ENCODE assay signal across 15 mouse cellular contexts in the genomic region with DNA sequence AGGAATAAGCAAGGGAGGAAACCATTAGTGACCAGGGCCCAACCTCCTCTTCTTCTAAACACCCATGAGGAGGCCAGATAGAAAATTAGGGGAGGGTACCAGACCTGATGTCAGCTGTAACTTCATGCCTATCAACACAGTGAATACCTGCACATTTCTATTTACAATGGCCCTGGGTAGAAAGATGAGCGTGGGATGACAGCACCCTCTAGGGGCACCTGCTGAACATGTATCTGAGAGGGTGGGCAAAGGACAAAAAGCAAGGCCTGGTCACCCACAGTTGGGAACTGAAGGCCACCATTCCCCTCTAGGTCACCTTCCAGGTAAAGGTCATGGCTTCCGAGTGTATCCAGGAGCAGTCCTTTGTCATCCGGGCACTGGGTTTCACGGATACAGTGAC. TPM values are rescaled to one million over a fixed set of nuclear protein-coding genes. Genes with fewer than 3 reads are reported as not detected.
DNase-seq lines count a peak whose midpoint lies in the region; ATAC-seq and TF ChIP-seq lines count a peak whose summit lies in the region.
"Had no signal": no experiment of that assay in that cellular context is flagged by ENCODE, and none has a peak within 500 bp of the region (broad histone marks: within the 10 kb centered on the region; RNA-seq: fewer than 3 reads in every experiment).

No protein-coding gene starts in this region.

- H3K4me3 ChIP-seq in intestine, postnatal 0 days (ENCODE audit: low read depth, low read length) = no peak overlapping the region
- H3K4me3 ChIP-seq in intestine, embryonic 15.5 days (replicated peaks) = no peak overlapping the region
- H3K4me3 ChIP-seq in midbrain, postnatal 0 days (ENCODE audit: low read depth, low read length) = no peak overlapping the region
- no peak overlapping the region for H3K4me3 ChIP-seq in midbrain, embryonic 16.5 days (ENCODE audit: low read depth, low read length)
- no peak overlapping the region for H3K4me3 ChIP-seq in bone marrow, adult 2 months (replicated peaks; ENCODE audit: control insufficient read depth, low read depth, low read length)
- H3K4me3 ChIP-seq: limb, embryonic 13.5 days had no signal

- WGBS in intestine, postnatal 0 days = 88% methylated on average over 4 of the region's 4 CpGs
- WGBS in intestine, embryonic 15.5 days = 84% methylated on average over 4 of the region's 4 CpGs
- 90% methylated on average over 4 of the region's 4 CpGs for WGBS in midbrain, postnatal 0 days
- WGBS in midbrain, embryonic 16.5 days = 92% methylated on average over 4 of the region's 4 CpGs
- 86% methylated on average over 4 of the region's 4 CpGs for WGBS in bone marrow, adult 2 months

- no peak for ATAC-seq in intestine, postnatal 0 days
- ATAC-seq in intestine, embryonic 15.5 days = no peak
- no peak for ATAC-seq in midbrain, postnatal 0 days (ENCODE audit: low FRiP score)
- ATAC-seq in midbrain, embryonic 16.5 days = no peak
- ATAC-seq: inflammation-experienced regulatory T-cells, adult 6 months had no signal

- H3K9ac ChIP-seq in intestine, postnatal 0 days (ENCODE audit: low read depth, low read length) = no peak overlapping the region
- no peak overlapping the region for H3K9ac ChIP-seq in intestine, embryonic 15.5 days
- H3K9ac ChIP-seq in midbrain, postnatal 0 days (replicated peaks; ENCODE audit: low read length, poor library complexity, severe bottlenecking) = no peak overlapping the region
- no peak overlapping the region for H3K9ac ChIP-seq in midbrain, embryonic 16.5 days (ENCODE audit: low read depth, low read length)
- H3K9ac ChIP-seq: limb, embryonic 13.5 days had no signal

- no peaks in the 10 kb centered on the region for H3K4me1 ChIP-seq in intestine, postnatal 0 days (replicated peaks; ENCODE audit: control insufficient read depth, insufficient read depth, low read length)
- H3K4me1 ChIP-seq in intestine, embryonic 15.5 days (replicated peaks) = no peaks in the 10 kb centered on the region
- no peaks in the 10 kb centered on the region for H3K4me1 ChIP-seq in midbrain, postnatal 0 days (ENCODE audit: insufficient read depth, low read length)
- H3K4me1 ChIP-seq in midbrain, embryonic 16.5 days (ENCODE audit: control insufficient read depth, insufficient read depth, low read length) = no peaks in the 10 kb centered on the region
- H3K4me1 ChIP-seq in bone marrow, adult 2 months (ENCODE audit: control insufficient read depth, insufficient read depth, low read length) = peaks cover 4% of the 10 kb centered on the region; the same call in 1 of the 2 replicates
- H3K4me1 ChIP-seq: limb, embryonic 13.5 days had no signal

- H3K9me3 ChIP-seq in intestine, postnatal 0 days (ENCODE audit: control insufficient read depth) = no peaks in the 10 kb centered on the region
- H3K9me3 ChIP-seq in intestine, embryonic 15.5 days = no peaks in the 10 kb centered on the region
- no peaks in the 10 kb centered on the region for H3K9me3 ChIP-seq in midbrain, postnatal 0 days (ENCODE audit: low read length)
- no peaks in the 10 kb centered on the region for H3K9me3 ChIP-seq in midbrain, embryonic 16.5 days (replicated peaks; ENCODE audit: control insufficient read depth, low read length, poor library complexity, severe bottlenecking)
- H3K9me3 ChIP-seq: limb, embryonic 13.5 days had no signal

- intact Hi-C loops in left cerebral cortex, postnatal 14 days (cut with DNase I) = no loop called here

- no peak for TF ChIP-seq POLR2A in bone marrow, adult 2 months (IDR thresholded peaks at IDR 0.05; ENCODE audit: borderline replicate concordance, control insufficient read depth, low read depth, low read length)

- no peak overlapping the region for H3K4me2 ChIP-seq in intestine, postnatal 0 days (replicated peaks; ENCODE audit: low read depth)
- no peak overlapping the region for H3K4me2 ChIP-seq in intestine, embryonic 15.5 days (replicated peaks)
- no peak overlapping the region for H3K4me2 ChIP-seq in midbrain, postnatal 0 days (ENCODE audit: low read depth, low read length, poor library complexity, severe bottlenecking)
- no peak overlapping the region for H3K4me2 ChIP-seq in midbrain, embryonic 16.5 days (ENCODE audit: low read length)
- H3K4me2 ChIP-seq: limb, embryonic 13.5 days had no signal

- H3K36me3 ChIP-seq in intestine, postnatal 0 days (ENCODE audit: control insufficient read depth, insufficient read depth) = no peaks in the 10 kb centered on the region
- H3K36me3 ChIP-seq in intestine, embryonic 15.5 days = no peaks in the 10 kb centered on the region
- H3K36me3 ChIP-seq in midbrain, postnatal 0 days (ENCODE audit: insufficient read depth, low read length) = no peaks in the 10 kb centered on the region
- no peaks in the 10 kb centered on the region for H3K36me3 ChIP-seq in midbrain, embryonic 16.5 days (ENCODE audit: control insufficient read depth, insufficient read depth, low read length)
- H3K36me3 ChIP-seq: limb, embryonic 13.5 days had no signal

- peak; percentile 61 for TF ChIP-seq CTCF in intestine, postnatal 0 days (IDR thresholded peaks at IDR 0.05; ENCODE audit: low read depth)
- TF ChIP-seq CTCF in midbrain, postnatal 0 days (IDR thresholded peaks at IDR 0.05) = peak; percentile 42
- peak; percentile 45; the same call in 1 of the 2 replicates for TF ChIP-seq CTCF in bone marrow, adult 2 months (IDR thresholded peaks at IDR 0.05; ENCODE audit: control insufficient read depth, insufficient read depth, low read length)

- H3K27ac ChIP-seq in intestine, postnatal 0 days (ENCODE audit: low read depth, low read length) = no peak overlapping the region
- no peak overlapping the region for H3K27ac ChIP-seq in intestine, embryonic 15.5 days
- no peak overlapping the region for H3K27ac ChIP-seq in midbrain, postnatal 0 days (ENCODE audit: low read depth, low read length)
- H3K27ac ChIP-seq in midbrain, embryonic 16.5 days (ENCODE audit: low read length) = no peak overlapping the region
- H3K27ac ChIP-seq in bone marrow, adult 2 months (ENCODE audit: control insufficient read depth, insufficient read depth, low read depth, low read length, poor library complexity) = no peak overlapping the region
- H3K27ac ChIP-seq: limb, embryonic 13.5 days had no signal

- no peak for DNase-seq in midbrain, postnatal 0 days (ENCODE audit: low spot score)
- peak; percentile 47 for DNase-seq in thymus, postnatal 14 days
- DNase-seq in ovary, adult 18-20 months (ENCODE audit: low spot score) = no peak
- DNase-seq in left cerebral cortex, postnatal 14 days (ENCODE audit: low spot score in 2 of 2) = no peak
- DNase-seq: adrenal gland, postnatal 25 days; layer of hippocampus, adult 9-11 months; retina, postnatal 1 day had no signal

- H3K27me3 ChIP-seq in intestine, postnatal 0 days (replicated peaks; ENCODE audit: control insufficient read depth, insufficient read depth, low read length) = no peaks in the 10 kb centered on the region
- no peaks in the 10 kb centered on the region for H3K27me3 ChIP-seq in intestine, embryonic 15.5 days (replicated peaks)
- H3K27me3 ChIP-seq in midbrain, postnatal 0 days (ENCODE audit: insufficient read depth, low read length) = no peaks in the 10 kb centered on the region
- H3K27me3 ChIP-seq in midbrain, embryonic 16.5 days (ENCODE audit: control insufficient read depth, insufficient read depth, low read depth, low read length) = no peaks in the 10 kb centered on the region
- H3K27me3 ChIP-seq: limb, embryonic 13.5 days had no signal

RNA-seq across cellular contexts. Expression of a gene that starts 23.9 kb away (rescaled TPM):
- 200 and 201 TPM in 2 replicates for polyA plus RNA-seq in intestine, postnatal 0 days (2015; fragmentation: Nextera tagmentation; extraction: Ambion mirVana)
- polyA plus RNA-seq in intestine, embryonic 15.5 days (2015; fragmentation: Nextera tagmentation; extraction: Ambion mirVana) = 146 and 156 TPM in 2 replicates
- total RNA-seq in midbrain, postnatal 0 days (2014; rRNA removed) = 87.2 and 116 TPM in 2 replicates
- 74.7 and 79.0 TPM in 2 replicates for polyA plus RNA-seq in midbrain, postnatal 0 days (2015; fragmentation: Nextera tagmentation; extraction: Ambion mirVana)
- 63.6 and 70.8 TPM in 2 replicates for polyA plus RNA-seq in midbrain, embryonic 16.5 days (2015; fragmentation: Nextera tagmentation; extraction: Ambion mirVana)
- 38.1 and 67.0 TPM in 2 replicates for polyA plus RNA-seq in bone marrow, adult 2 months (2011; ENCODE audit: insufficient read depth, insufficient read length, low replicate concordance, missing spikeins)
- total RNA-seq in left cerebral cortex, postnatal 14 days (2021) = 10 to 100 TPM; 74.0 to 75.1 TPM

RNA-seq across cellular contexts. Expression of a gene that starts 27.6 kb away (rescaled TPM):
- 1.7 and 2.1 TPM in 2 replicates for polyA plus RNA-seq in intestine, postnatal 0 days (2015; fragmentation: Nextera tagmentation; extraction: Ambion mirVana)
- 3.2 and 3.7 TPM in 2 replicates for polyA plus RNA-seq in intestine, embryonic 15.5 days (2015; fragmentation: Nextera tagmentation; extraction: Ambion mirVana)
- 0.55 and 1.7 TPM in 2 replicates for total RNA-seq in midbrain, postnatal 0 days (2014; rRNA removed)
- polyA plus RNA-seq in midbrain, postnatal 0 days (2015; fragmentation: Nextera tagmentation; extraction: Ambion mirVana) = 0.69 and 1.2 TPM in 2 replicates
- 0.59 and 0.67 TPM in 2 replicates for polyA plus RNA-seq in midbrain, embryonic 16.5 days (2015; fragmentation: Nextera tagmentation; extraction: Ambion mirVana)
- 27.2 and 69.1 TPM in 2 replicates for polyA plus RNA-seq in bone marrow, adult 2 months (2011; ENCODE audit: insufficient read depth, insufficient read length, low replicate concordance, missing spikeins)
- 1 to 10 TPM; 3.1 to 3.2 TPM for total RNA-seq in left cerebral cortex, postnatal 14 days (2021)

RNA-seq across cellular contexts. Expression of a gene that starts 42.1 kb away (rescaled TPM):
- polyA plus RNA-seq in intestine, postnatal 0 days (2015; fragmentation: Nextera tagmentation; extraction: Ambion mirVana) = 37.9 and 38.2 TPM in 2 replicates
- 39.1 and 40.3 TPM in 2 replicates for polyA plus RNA-seq in intestine, embryonic 15.5 days (2015; fragmentation: Nextera tagmentation; extraction: Ambion mirVana)
- total RNA-seq in midbrain, postnatal 0 days (2014; rRNA removed) = 47.1 and 49.2 TPM in 2 replicates
- 32.7 and 34.9 TPM in 2 replicates for polyA plus RNA-seq in midbrain, postnatal 0 days (2015; fragmentation: Nextera tagmentation; extraction: Ambion mirVana)
- 40.5 and 44.1 TPM in 2 replicates for polyA plus RNA-seq in midbrain, embryonic 16.5 days (2015; fragmentation: Nextera tagmentation; extraction: Ambion mirVana)
- polyA plus RNA-seq in bone marrow, adult 2 months (2011; ENCODE audit: insufficient read depth, insufficient read length, low replicate concordance, missing spikeins) = 12.3 and 29.2 TPM in 2 replicates
- total RNA-seq in left cerebral cortex, postnatal 14 days (2021) = 10 to 100 TPM; 32.2 to 33.4 TPM

RNA-seq across cellular contexts. Expression of a gene that starts 48.3 kb away (rescaled TPM):
- 256 and 269 TPM in 2 replicates for polyA plus RNA-seq in intestine, postnatal 0 days (2015; fragmentation: Nextera tagmentation; extraction: Ambion mirVana)
- 338 and 345 TPM in 2 replicates for polyA plus RNA-seq in intestine, embryonic 15.5 days (2015; fragmentation: Nextera tagmentation; extraction: Ambion mirVana)
- 167 and 306 TPM in 2 replicates for total RNA-seq in midbrain, postnatal 0 days (2014; rRNA removed)
- 385 and 389 TPM in 2 replicates for polyA plus RNA-seq in midbrain, postnatal 0 days (2015; fragmentation: Nextera tagmentation; extraction: Ambion mirVana)
- 315 and 350 TPM in 2 replicates for polyA plus RNA-seq in midbrain, embryonic 16.5 days (2015; fragmentation: Nextera tagmentation; extraction: Ambion mirVana)
- 69.9 and 76.0 TPM in 2 replicates for polyA plus RNA-seq in bone marrow, adult 2 months (2011; ENCODE audit: insufficient read depth, insufficient read length, low replicate concordance, missing spikeins)
- 100 to 1,000 TPM; 129 to 135 TPM for total RNA-seq in left cerebral cortex, postnatal 14 days (2021)

RNA-seq across cellular contexts. Expression of a gene that starts 48.4 kb away (rescaled TPM):
- 18.9 TPM in 2 replicates for polyA plus RNA-seq in intestine, postnatal 0 days (2015; fragmentation: Nextera tagmentation; extraction: Ambion mirVana)
- 4.1 and 5.4 TPM in 2 replicates for polyA plus RNA-seq in intestine, embryonic 15.5 days (2015; fragmentation: Nextera tagmentation; extraction: Ambion mirVana)
- total RNA-seq in midbrain, postnatal 0 days (2014; rRNA removed) = not detected in 2 replicates
- polyA plus RNA-seq in midbrain, postnatal 0 days (2015; fragmentation: Nextera tagmentation; extraction: Ambion mirVana) = 6.9 and 10.5 TPM in 2 replicates
- polyA plus RNA-seq in midbrain, embryonic 16.5 days (2015; fragmentation: Nextera tagmentation; extraction: Ambion mirVana) = 1.5 and 2.9 TPM in 2 replicates
- not detected in 2 replicates for polyA plus RNA-seq in bone marrow, adult 2 months (2011; ENCODE audit: insufficient read depth, insufficient read length, low replicate concordance, missing spikeins)
- total RNA-seq in left cerebral cortex, postnatal 14 days (2021) = 10 to 100 TPM in 1 of 2 experiments, 1 to 10 TPM in 1; 6.7 to 15.7 TPM
- total RNA-seq: megakaryocyte, adult 5-6 weeks had no signal
- polyA plus RNA-seq: heart, embryonic 14.5 days had no signal
